Mouse (Mus musculus) kidney, adult 2 months (tissue): ENCODE measurements around the gene Phox2b. TPM values are rescaled to one million over a fixed set of nuclear protein-coding genes. Genes with fewer than 3 reads are reported as not detected.

ENCODE experiments used
- DNase-seq: peaks from one replicate; pipeline ENCODE4 v3.0.0; 2021
- H3K27ac ChIP-seq: fragments of 200-500 bp; 2 replicates; pipeline ENCODE4 v1.5.1; 2012; ENCODE audit warnings: low read depth, low read length, control low read depth, inconsistent platforms; ENCODE audit not compliant: insufficient read depth
- H3K27me3 ChIP-seq: fragments of 200-500 bp; replicated peaks from 2 replicates; pipeline ENCODE4 v1.6.1; 2012; ENCODE audit warnings: mild to moderate bottlenecking, moderate library complexity, low read length, inconsistent platforms; ENCODE audit not compliant: control insufficient read depth, insufficient read depth
- H3K36me3 ChIP-seq: fragments of 200-500 bp; 2 replicates; pipeline ENCODE4 v1.6.1; 2012; ENCODE audit warnings: mild to moderate bottlenecking, moderate library complexity, low read length, inconsistent platforms; ENCODE audit not compliant: control insufficient read depth, insufficient read depth
- H3K4me1 ChIP-seq: fragments of 200-500 bp; 2 replicates; pipeline ENCODE4 v1.6.1; 2011; ENCODE audit warnings: low read length; ENCODE audit not compliant: control insufficient read depth, insufficient read depth
- H3K4me3 ChIP-seq: fragments of 200-500 bp; 2 replicates; pipeline ENCODE4 v1.5.1; 2011; ENCODE audit warnings: mild to moderate bottlenecking, low read depth, low read length, control low read depth; ENCODE audit not compliant: insufficient read depth
- CTCF ChIP-seq: fragments of 200-500 bp; conservative IDR thresholded peaks from 2 replicates; pipeline ENCODE4 v1.5.1; 2011; ENCODE audit warnings: low read depth, mild to moderate bottlenecking, control low read depth, low read length, moderate library complexity, mixed read lengths; ENCODE audit not compliant: insufficient read depth, insufficient read length
- POLR2A ChIP-seq: fragments of 200-500 bp; IDR thresholded peaks from one replicate; pipeline ENCODE4 v1.6.1; 2011; ENCODE audit warnings: low read depth, low read length, control low read depth
- WGBS: fragments of 180-500 bp; shearing (Covaris S2); methylation state at CpG from one replicate; pipeline ENCODE4 v1.1.7; 2018; 5-methylcytosine and 5-hydroxymethylcytosine counted together
- polyA plus RNA-seq: library from polyadenylated mRNA; depleted of rRNA; stranded (reverse); fragments of >200 nt; gene quantifications from 2 replicates; pipeline ENCODE4 v1.2.3, GENCODE M21; 2012; rRNA removed

The Phox2b gene
- polyA plus RNA-seq = 0.12 and 0.31 TPM in 2 replicates

- H3K27me3 ChIP-seq = peaks cover 18% of the 10 kb centered on the region
- no peaks in the 10 kb centered on the region for H3K36me3 ChIP-seq
- H3K4me3 ChIP-seq = no peak within 1 kb of the TSS
- no peak within 1 kb of the TSS for H3K27ac ChIP-seq
- 5% methylated on average over 16 of the region's 16 CpGs for WGBS
- no peak for DNase-seq
- TF ChIP-seq POLR2A = no peak
- no peak for TF ChIP-seq CTCF
- H3K4me1 ChIP-seq = no peaks in the 10 kb centered on the region
Measured at GRCm38 (mm10) chr5:67098733-67099323, at the start of gene Phox2b. Gene Phox2b (minus strand): TSS chr5:67099301.

GRCm38 (mm10) chr5:67142622-67143021, 43.5 kb upstream of the Phox2b start:
- no peak for DNase-seq
- Histone ChIP-seq H3K27ac (no peak overlapping the region), H3K36me3 (no peaks in the 10 kb centered on the region), H3K4me1 (no peaks in the 10 kb centered on the region), H3K27me3 (no peaks in the 10 kb centered on the region), H3K4me3 (no peak overlapping the region)
- 80% methylated on average over 4 of the region's 4 CpGs for WGBS
- no peak for TF ChIP-seq CTCF
- TF ChIP-seq POLR2A = no peak

- H3K27me3 ChIP-seq = no peaks in the 10 kb centered on the region
- WGBS = 63% methylated on average over 25 of the region's 25 CpGs
- H3K4me3 ChIP-seq = no peak overlapping the region
- no peak overlapping the region for H3K27ac ChIP-seq
- TF ChIP-seq POLR2A (no peak), CTCF (no peak)
- no peak for DNase-seq
- no peaks in the 10 kb centered on the region for H3K36me3 ChIP-seq
- no peaks in the 10 kb centered on the region for H3K4me1 ChIP-seq
Measured at GRCm38 (mm10) chr5:67139052-67140015, 40.2 kb upstream of the Phox2b start.

- no peaks in the 10 kb centered on the region for H3K4me1 ChIP-seq
- H3K27ac ChIP-seq = no peak overlapping the region
- no peak for DNase-seq
- no peaks in the 10 kb centered on the region for H3K27me3 ChIP-seq
- no peaks in the 10 kb centered on the region for H3K36me3 ChIP-seq
- no peak for TF ChIP-seq POLR2A
- no peak for TF ChIP-seq CTCF
- no peak overlapping the region for H3K4me3 ChIP-seq
- 34% methylated on average over 8 of the region's 8 CpGs for WGBS
Measured at GRCm38 (mm10) chr5:67138643-67139042, 39.5 kb upstream of the Phox2b start.

- H3K4me3 ChIP-seq = no peak overlapping the region
- H3K27me3 ChIP-seq = no peaks in the 10 kb centered on the region
- WGBS = 25% methylated on average over 6 of the region's 6 CpGs
- H3K4me1 ChIP-seq = no peaks in the 10 kb centered on the region
- H3K36me3 ChIP-seq = no peaks in the 10 kb centered on the region
- no peak overlapping the region for H3K27ac ChIP-seq
- DNase-seq = no peak
- TF ChIP-seq CTCF (no peak), POLR2A (no peak)
Measured at GRCm38 (mm10) chr5:67134698-67135097, 35.6 kb upstream of the Phox2b start.

- Histone ChIP-seq H3K4me3 (no peak overlapping the region), H3K4me1 (no peaks in the 10 kb centered on the region), H3K27ac (no peak overlapping the region), H3K27me3 (no peaks in the 10 kb centered on the region), H3K36me3 (no peaks in the 10 kb centered on the region)
- no peak for DNase-seq
- 77% methylated on average over 2 of the region's 2 CpGs for WGBS
- TF ChIP-seq CTCF = no peak
- TF ChIP-seq POLR2A = no peak
Measured at GRCm38 (mm10) chr5:67131671-67132070, 32.6 kb upstream of the Phox2b start.

GRCm38 (mm10) chr5:67106261-67106660, 7.2 kb upstream of the Phox2b start:
- TF ChIP-seq POLR2A = no peak
- TF ChIP-seq CTCF = no peak

More at GRCm38 (mm10) chr5:67106261-67106660, 7.2 kb upstream of the Phox2b start:
- H3K27ac ChIP-seq = no peak overlapping the region
- no peak for DNase-seq
- no peak overlapping the region for H3K4me3 ChIP-seq
- H3K36me3 ChIP-seq = no peaks in the 10 kb centered on the region
- H3K27me3 ChIP-seq = peaks cover 6% of the 10 kb centered on the region; the same call in 1 of the 2 replicates
- 77% methylated on average over 2 of the region's 2 CpGs for WGBS
- no peaks in the 10 kb centered on the region for H3K4me1 ChIP-seq
